Mouse (Mus musculus) bone marrow, adult 2 months (tissue): ENCODE measurements around the gene Slc48a1.

ENCODE experiments used
- CTCF ChIP-seq: fragments of 200-500 bp; IDR thresholded peaks from 2 replicates; pipeline ENCODE4 v1.5.1; 2011; ENCODE audit warnings: low read length, control low read depth; ENCODE audit not compliant: control insufficient read depth, insufficient read depth
- POLR2A ChIP-seq: fragments of 200-500 bp; IDR thresholded peaks from 2 replicates; pipeline ENCODE4 v1.6.1; 2011; ENCODE audit warnings: low read depth, mild to moderate bottlenecking, control low read depth, low read length, borderline replicate concordance; ENCODE audit not compliant: control insufficient read depth

GRCm38 (mm10) chr15:97821983-97822363 lies 43.7 kb downstream of the Slc48a1 start:
- TF ChIP-seq CTCF (no peak), POLR2A (no peak)
